Mouse (Mus musculus): Measurements from ENCODE around the gene Itsn1. TPM values are rescaled to one million over a fixed set of nuclear protein-coding genes. Genes with fewer than 3 reads are reported as not detected.

Gene Itsn1
- polyA plus RNA-seq, 1 experiment from 2014 or later: 9.7 TPM

- no peak overlapping the region for H3K4me3 ChIP-seq (ENCODE audit: low read depth, low read length)
- H3K9ac ChIP-seq (replicated peaks; ENCODE audit: low read depth): no peak overlapping the region
- WGBS: 72% methylated on average over 5 of the region's 5 CpGs
- H3K36me3 ChIP-seq (ENCODE audit: insufficient read depth, low read length): no peaks in the 10 kb centered on the region
- peaks cover 8% of the 10 kb centered on the region; the same call in 1 of the 2 replicates for H3K4me1 ChIP-seq (ENCODE audit: insufficient read depth, low read depth, low read length)
- peak overlapping the region; percentile 16; the same call in 1 of the 2 replicates for H3K27ac ChIP-seq (ENCODE audit: low read length)
- TF ChIP-seq EP300 (IDR thresholded peaks at IDR 0.05): no peak
- TF ChIP-seq CTCF (IDR thresholded peaks at IDR 0.05): no peak
- H3K9me3 ChIP-seq (ENCODE audit: low read length): no peaks in the 10 kb centered on the region
- DNase-seq (ENCODE audit: low spot score) (no peak), ATAC-seq (no peak)
- H3K27me3 ChIP-seq (replicated peaks; ENCODE audit: insufficient read depth, low read length): no peaks in the 10 kb centered on the region
- H3K4me2 ChIP-seq (replicated peaks; ENCODE audit: low read depth, low read length): no peak overlapping the region
These were observed 99.5 kb downstream of the Itsn1 start for GRCm38 (mm10) chr16:91828603-91829002.

- WGBS: 55% methylated on average over 5 of the region's 5 CpGs
- H3K27me3 ChIP-seq (replicated peaks; ENCODE audit: insufficient read depth, low read length): no peaks in the 10 kb centered on the region
- TF ChIP-seq CTCF (IDR thresholded peaks at IDR 0.05): no peak
- peak; percentile 71 for TF ChIP-seq EP300 (IDR thresholded peaks at IDR 0.05)
- DNase-seq (ENCODE audit: low spot score): peak; percentile 90
- H3K9ac ChIP-seq (replicated peaks; ENCODE audit: low read depth): no peak overlapping the region
- ATAC-seq: peak; percentile 78
- no peak overlapping the region for H3K27ac ChIP-seq (ENCODE audit: low read length)
- no peaks in the 10 kb centered on the region for H3K9me3 ChIP-seq (ENCODE audit: low read length)
- H3K4me1 ChIP-seq (ENCODE audit: insufficient read depth, low read depth, low read length): peaks cover 8% of the 10 kb centered on the region; the same call in 1 of the 2 replicates
- no peak overlapping the region for H3K4me2 ChIP-seq (replicated peaks; ENCODE audit: low read depth, low read length)
- H3K4me3 ChIP-seq (ENCODE audit: low read depth, low read length): no peak overlapping the region
- H3K36me3 ChIP-seq (ENCODE audit: insufficient read depth, low read length): no peaks in the 10 kb centered on the region
These were observed 100.0 kb downstream of the Itsn1 start for GRCm38 (mm10) chr16:91829121-91829520.

DNA sequence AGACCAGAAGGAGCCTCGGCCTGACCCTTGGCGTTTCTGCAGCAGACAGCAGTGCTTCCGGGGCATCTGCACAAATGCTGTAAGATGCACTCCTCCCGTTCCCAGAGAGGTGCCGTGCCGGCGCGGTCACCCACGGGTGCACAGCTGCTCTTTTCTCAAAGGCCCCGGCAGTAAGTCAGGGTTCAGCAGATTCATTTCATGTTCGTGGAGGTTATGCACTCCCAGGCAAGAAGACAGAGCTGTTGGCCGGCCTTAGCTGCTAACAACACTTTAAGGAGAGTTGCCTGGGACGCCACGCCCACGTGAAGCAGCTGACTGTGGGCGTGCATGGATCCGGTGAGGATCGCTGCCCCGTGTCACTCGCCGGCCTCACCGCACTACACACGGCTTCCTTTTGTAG, 101.2 kb downstream of the Itsn1 start:
- no peak overlapping the region for H3K4me2 ChIP-seq (replicated peaks; ENCODE audit: low read depth, low read length)
- no peaks in the 10 kb centered on the region for H3K27me3 ChIP-seq (replicated peaks; ENCODE audit: insufficient read depth, low read length)
- H3K27ac ChIP-seq (ENCODE audit: low read length): no peak overlapping the region
- H3K9me3 ChIP-seq (ENCODE audit: low read length): no peaks in the 10 kb centered on the region
- H3K9ac ChIP-seq (replicated peaks; ENCODE audit: low read depth): no peak overlapping the region
- ATAC-seq (no peak), DNase-seq (ENCODE audit: low spot score) (no peak)
- H3K4me1 ChIP-seq (ENCODE audit: insufficient read depth, low read depth, low read length): peaks cover 8% of the 10 kb centered on the region; the same call in 1 of the 2 replicates
- H3K36me3 ChIP-seq (ENCODE audit: insufficient read depth, low read length): no peaks in the 10 kb centered on the region
- TF ChIP-seq EP300 (IDR thresholded peaks at IDR 0.05) (no peak), CTCF (IDR thresholded peaks at IDR 0.05) (no peak)
- WGBS: 87% methylated on average over 23 of the region's 23 CpGs
- no peak overlapping the region for H3K4me3 ChIP-seq (ENCODE audit: low read depth, low read length)

DNA sequence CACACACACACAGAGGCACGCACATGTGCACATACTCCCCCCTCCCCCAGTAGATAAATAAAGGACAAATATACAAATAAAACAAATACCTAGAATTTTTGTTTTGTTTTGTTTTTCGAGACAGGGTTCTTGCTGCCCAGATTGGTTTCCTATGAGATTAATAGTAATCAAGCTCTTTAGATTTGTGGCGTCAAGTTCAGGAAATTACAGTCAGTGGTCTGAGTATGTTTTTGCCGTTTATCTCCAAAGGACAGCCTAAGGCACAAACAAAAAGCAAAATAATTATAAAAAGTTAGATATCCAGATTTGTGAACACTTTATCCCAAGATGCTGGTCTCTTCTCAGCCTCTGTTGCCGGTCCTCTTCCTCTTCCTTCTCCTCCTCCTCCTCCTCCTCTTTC, 104.0 kb downstream of the Itsn1 start:
- WGBS: 84% methylated on average over 5 of the region's 5 CpGs
- Histone ChIP-seq H3K9ac (replicated peaks; ENCODE audit: low read depth) (no peak overlapping the region), H3K27me3 (replicated peaks; ENCODE audit: insufficient read depth, low read length) (no peaks in the 10 kb centered on the region), H3K27ac (ENCODE audit: low read length) (no peak overlapping the region), H3K4me2 (replicated peaks; ENCODE audit: low read depth, low read length) (no peak overlapping the region), H3K4me1 (ENCODE audit: insufficient read depth, low read depth, low read length) (0 out of 2 replicates have a peak, but pooled peaks cover 3% of the 10 kb centered on the region), H3K9me3 (ENCODE audit: low read length) (no peaks in the 10 kb centered on the region), H3K36me3 (ENCODE audit: insufficient read depth, low read length) (no peaks in the 10 kb centered on the region), H3K4me3 (ENCODE audit: low read depth, low read length) (no peak overlapping the region)
- TF ChIP-seq CTCF (IDR thresholded peaks at IDR 0.05): no peak
- TF ChIP-seq EP300 (IDR thresholded peaks at IDR 0.05): no peak
- DNase-seq (ENCODE audit: low spot score) (no peak), ATAC-seq (no peak)

DNA sequence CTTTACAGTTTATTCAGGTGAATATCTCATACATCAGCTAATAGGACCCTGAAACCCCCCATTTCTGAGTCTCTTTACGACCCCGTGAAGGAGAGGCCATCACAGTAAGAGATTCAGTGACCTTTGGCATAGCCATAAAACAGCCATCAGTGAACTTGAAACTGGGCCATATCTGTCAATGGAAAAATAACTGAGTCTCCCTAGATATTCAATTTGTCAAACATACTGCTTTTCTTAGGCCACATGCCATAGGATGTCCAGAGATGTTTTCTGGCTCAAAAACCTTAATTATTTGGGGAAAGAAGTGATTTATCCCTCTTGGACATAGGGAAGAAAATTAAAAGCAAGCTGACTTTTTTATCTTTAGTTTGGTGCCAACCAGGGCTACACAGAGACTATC, 104.5 kb downstream of the Itsn1 start:
- Histone ChIP-seq H3K9me3 (ENCODE audit: low read length) (no peaks in the 10 kb centered on the region), H3K27me3 (replicated peaks; ENCODE audit: insufficient read depth, low read length) (no peaks in the 10 kb centered on the region), H3K9ac (replicated peaks; ENCODE audit: low read depth) (no peak overlapping the region), H3K4me2 (replicated peaks; ENCODE audit: low read depth, low read length) (no peak overlapping the region), H3K27ac (ENCODE audit: low read length) (no peak overlapping the region), H3K36me3 (ENCODE audit: insufficient read depth, low read length) (no peaks in the 10 kb centered on the region), H3K4me1 (ENCODE audit: insufficient read depth, low read depth, low read length) (0 out of 2 replicates have a peak, but pooled peaks cover 3% of the 10 kb centered on the region), H3K4me3 (ENCODE audit: low read depth, low read length) (no peak overlapping the region)
- WGBS: 70% methylated on average over 2 of the region's 2 CpGs
- TF ChIP-seq EP300 (IDR thresholded peaks at IDR 0.05): no peak
- no peak for TF ChIP-seq CTCF (IDR thresholded peaks at IDR 0.05)
- ATAC-seq: no peak
- DNase-seq (ENCODE audit: low spot score): no peak

- WGBS: 90% methylated on average over 1 of the region's 1 CpGs
These were observed 104.9 kb downstream of the Itsn1 start for GRCm38 (mm10) chr16:91833981-91834380.

GRCm38 (mm10) chr16:91835790-91836189, 106.7 kb downstream of the Itsn1 start:
- no peaks in the 10 kb centered on the region for H3K27me3 ChIP-seq (replicated peaks; ENCODE audit: insufficient read depth, low read length)
- H3K27ac ChIP-seq (ENCODE audit: low read length): no peak overlapping the region
- no peak overlapping the region for H3K4me2 ChIP-seq (replicated peaks; ENCODE audit: low read depth, low read length)
- no peaks in the 10 kb centered on the region for H3K4me1 ChIP-seq (ENCODE audit: insufficient read depth, low read depth, low read length)
- no peaks in the 10 kb centered on the region for H3K9me3 ChIP-seq (ENCODE audit: low read length)
- no peak for DNase-seq (ENCODE audit: low spot score)
- H3K36me3 ChIP-seq (ENCODE audit: insufficient read depth, low read length): no peaks in the 10 kb centered on the region
- no peak for TF ChIP-seq CTCF (IDR thresholded peaks at IDR 0.05)
- TF ChIP-seq EP300 (IDR thresholded peaks at IDR 0.05): no peak
- H3K4me3 ChIP-seq (ENCODE audit: low read depth, low read length): no peak overlapping the region
- whole genome bisulfite sequencing: 88% methylated on average over 6 of the region's 6 CpGs
- no peak overlapping the region for H3K9ac ChIP-seq (replicated peaks; ENCODE audit: low read depth)
- ATAC-seq: no peak

More at GRCm38 (mm10) chr16:91833981-91834380, 104.9 kb downstream of the Itsn1 start:
- no peak for TF ChIP-seq EP300 (IDR thresholded peaks at IDR 0.05)
- 0 out of 2 replicates have a peak, but pooled peaks cover 3% of the 10 kb centered on the region for H3K4me1 ChIP-seq (ENCODE audit: insufficient read depth, low read depth, low read length)
- H3K4me2 ChIP-seq (replicated peaks; ENCODE audit: low read depth, low read length): no peak overlapping the region
- no peak overlapping the region for H3K27ac ChIP-seq (ENCODE audit: low read length)
- H3K36me3 ChIP-seq (ENCODE audit: insufficient read depth, low read length): no peaks in the 10 kb centered on the region
- H3K4me3 ChIP-seq (ENCODE audit: low read depth, low read length): no peak overlapping the region
- no peaks in the 10 kb centered on the region for H3K27me3 ChIP-seq (replicated peaks; ENCODE audit: insufficient read depth, low read length)
- ATAC-seq (no peak), DNase-seq (ENCODE audit: low spot score) (no peak)
- no peaks in the 10 kb centered on the region for H3K9me3 ChIP-seq (ENCODE audit: low read length)
- H3K9ac ChIP-seq (replicated peaks; ENCODE audit: low read depth): no peak overlapping the region
